Mouse (Mus musculus): ENCODE data around the gene Gprc5a.

DNA sequence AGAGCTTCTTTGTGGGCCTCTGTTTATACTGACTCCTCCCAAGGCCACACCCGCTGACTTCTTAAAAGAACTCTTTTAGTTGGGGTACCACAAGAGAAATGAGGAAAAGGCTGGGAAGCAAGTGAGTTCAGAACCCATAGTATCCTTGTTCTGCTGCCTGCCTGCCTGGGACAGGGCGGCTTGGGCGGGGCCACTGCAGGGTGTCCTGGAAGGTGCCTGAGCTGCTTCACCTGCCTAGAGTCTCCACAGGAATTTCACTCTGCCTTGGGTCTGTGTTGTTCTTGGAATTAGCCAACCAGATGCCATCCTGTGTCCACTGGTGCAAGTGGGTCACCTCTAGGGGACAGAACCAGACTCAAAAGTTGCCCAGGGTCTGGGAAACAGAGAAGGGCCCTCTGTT, 11.7 kb upstream of the Gprc5a start:
- TF ChIP-seq POLR2A (IDR thresholded peaks at IDR 0.05; ENCODE audit: borderline replicate concordance, extremely low read depth, insufficient read depth, insufficient read length, poor library complexity, severe bottlenecking) (no peak), CTCF (IDR thresholded peaks at IDR 0.05; ENCODE audit: borderline replicate concordance, extremely low read depth, insufficient read depth, insufficient read length) (no peak)
